10 mouse cellular contexts compared by ENCODE assay signal in the genomic region with DNA sequence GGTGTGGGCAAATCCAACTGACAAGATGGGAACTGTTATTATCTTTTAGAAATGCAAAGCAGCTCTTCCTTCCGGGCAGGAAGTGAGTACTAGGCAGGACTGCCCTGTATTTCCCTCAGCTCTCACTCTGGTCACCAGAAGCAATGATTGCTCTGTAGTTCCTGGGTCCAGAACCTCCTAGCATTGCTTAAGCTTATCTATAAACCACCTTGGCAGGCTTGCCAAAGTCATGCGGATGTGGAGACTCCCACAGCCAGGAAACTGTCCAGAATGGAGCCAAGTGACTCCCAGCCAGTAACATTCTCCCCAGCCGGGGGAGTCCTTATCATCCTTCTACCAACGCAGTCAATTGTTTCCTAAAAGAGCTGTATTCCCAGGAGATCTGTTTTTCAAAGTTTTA. TPM values are rescaled to one million over a fixed set of nuclear protein-coding genes. Genes with fewer than 3 reads are reported as not detected.
DNase-seq lines count a peak whose midpoint lies in the region; ATAC-seq and TF ChIP-seq lines count a peak whose summit lies in the region.
"Had no signal": no experiment of that assay in that cellular context is flagged by ENCODE, and none has a peak within 500 bp of the region (broad histone marks: within the 10 kb centered on the region; RNA-seq: fewer than 3 reads in every experiment).

No protein-coding gene starts in this region.

- TF ChIP-seq CTCF in Patski (IDR thresholded peaks at IDR 0.05): no peak

- POLR2A ChIA-PET in Patski (lab: Charles Lee): no interaction called here

- CTCF ChIA-PET in Patski (lab: Charles Lee): interaction anchor here (1.9 kb wide), 1 partner anchor 11 kb away, joined by 4 read pairs; no protein-coding TSS in a partner anchor

- in situ Hi-C loops in Patski (cut with MboI; ENCODE audit: low pct_unique_long_range_greater_than_20kb): no loop called here

- DNase-seq in Patski (ENCODE audit: low read depth, low spot score): no peak
- DNase-seq in heart, adult 9 months (ENCODE audit: low spot score in 2 of 2): peak; percentile 85 to 89
- peak; percentile 45 to 61 for DNase-seq in kidney, postnatal 25 days
- DNase-seq in thymus, adult 18-20 months: no peak
- DNase-seq in left cerebral cortex, adult 9 months (ENCODE audit: low spot score in 2 of 2): no peak
- no peak for DNase-seq in Muller cell, postnatal 12 days (ENCODE audit: inconsistent ontology term)
- no peak for DNase-seq in spleen, postnatal 14 days (ENCODE audit: low spot score in 2 of 2)
- DNase-seq: thymus, postnatal 36 days had no signal

- no peaks in the 10 kb centered on the region for H3K27me3 ChIP-seq in Patski
- H3K27me3 ChIP-seq: neural tube, embryonic 12.5 days had no signal

- peak; percentile 81 for ATAC-seq in Patski
- ATAC-seq in megakaryocyte progenitor cell, adult 5-6 weeks (replicated peaks; ENCODE audit: poor library complexity): peak; percentile 76

RNA-seq across cellular contexts. Expression of gene Gpr39, which starts 13.7 kb away (rescaled TPM):
- 14.3 TPM for polyA plus RNA-seq in Patski (2021)
- not detected in 2 replicates for total RNA-seq in megakaryocyte progenitor cell, adult 5-6 weeks (2015)
- total RNA-seq in megakaryocyte progenitor cell, adult 5-6 weeks (2017): not detected in 2 replicates
- polyA plus RNA-seq: neural tube, embryonic 12.5 days had no signal

Comparison
In these comparisons a context has a peak if more than half of its experiments do, and no peak if none do; other contexts are left out.
1. DNase-seq: peak in heart, adult 9 months (2 of 2) and kidney, postnatal 25 days (2 of 2); none in Patski (single experiment), thymus, adult 18-20 months (0 of 2), left cerebral cortex, adult 9 months (0 of 2), Muller cell, postnatal 12 days (single experiment) and spleen, postnatal 14 days (0 of 2).